Mouse (Mus musculus): ENCODE measurements at regions not wholly inside any gene's neighbourhood (a gene's known extent, or its start where the extent isn't known, plus 50 kb on each side); places are given as distances from the start of the nearest gene placed in this dataset.
"Not testable (repeated sequence)": the region's sequence is repeated elsewhere in the genome, so short reads cannot be mapped to it uniquely, and the experiment has no call there.

GRCm38 (mm10) chr2:43072964-43073619, 419.7 kb upstream of the Lrp1b start:
- ATAC-seq (no peak), DNase-seq (ENCODE audit: low spot score) (no peak)
- no peak overlapping the region for H3K9ac ChIP-seq (replicated peaks; ENCODE audit: low read depth)
- 72% methylated on average over 8 of the region's 8 CpGs for WGBS
- no peak overlapping the region for H3K4me3 ChIP-seq (ENCODE audit: low read depth, low read length)
- H3K4me2 ChIP-seq (replicated peaks; ENCODE audit: low read depth, low read length): no peak overlapping the region
- H3K27me3 ChIP-seq (replicated peaks; ENCODE audit: insufficient read depth, low read length): no peaks in the 10 kb centered on the region
- no peaks in the 10 kb centered on the region for H3K36me3 ChIP-seq (ENCODE audit: insufficient read depth, low read length)
- H3K27ac ChIP-seq (ENCODE audit: low read length): no peak overlapping the region
- no peaks in the 10 kb centered on the region for H3K4me1 ChIP-seq (ENCODE audit: insufficient read depth, low read depth, low read length)
- no peaks in the 10 kb centered on the region for H3K9me3 ChIP-seq (ENCODE audit: low read length)
- TF ChIP-seq EP300 (IDR thresholded peaks at IDR 0.05): no peak
- no peak for TF ChIP-seq CTCF (IDR thresholded peaks at IDR 0.05)

DNA sequence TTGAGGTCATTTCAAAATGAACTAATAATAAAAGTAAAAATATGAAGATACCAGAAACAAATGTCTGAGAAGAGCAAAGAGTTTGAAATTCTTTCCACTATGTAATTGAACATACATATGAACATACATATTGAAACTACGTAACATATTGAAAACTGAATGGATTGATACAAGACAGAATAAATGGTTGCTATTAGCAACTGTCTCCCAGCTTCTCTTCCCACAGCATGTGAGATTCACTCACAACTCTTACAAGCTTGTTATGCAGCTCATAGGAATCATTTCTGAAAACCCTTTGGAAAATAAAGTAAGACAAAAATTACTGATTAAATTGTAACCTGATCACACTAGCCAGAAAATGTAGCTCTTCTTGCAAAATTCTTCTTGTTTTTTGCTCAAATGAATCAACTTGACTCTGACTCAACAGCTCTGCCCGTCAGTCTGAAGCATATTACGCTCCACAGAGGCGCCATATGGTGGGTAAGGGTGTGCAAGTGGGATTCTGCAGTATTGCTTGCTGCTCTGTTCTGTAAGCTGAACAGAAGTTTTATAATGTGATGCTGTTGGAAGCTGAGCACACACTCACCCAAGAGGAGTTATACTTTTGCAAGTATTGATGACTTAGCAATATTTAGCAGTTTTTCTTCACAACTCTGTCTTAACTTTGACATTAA, 444.3 kb upstream of the Lrp1b start:
- TF ChIP-seq CTCF (IDR thresholded peaks at IDR 0.05): no peak
- no peak for TF ChIP-seq EP300 (IDR thresholded peaks at IDR 0.05)
- H3K36me3 ChIP-seq (ENCODE audit: insufficient read depth, low read length): no peaks in the 10 kb centered on the region
- H3K4me3 ChIP-seq (ENCODE audit: low read depth, low read length): no peak overlapping the region
- no peak overlapping the region for H3K4me2 ChIP-seq (replicated peaks; ENCODE audit: low read depth, low read length)
- no peaks in the 10 kb centered on the region for H3K4me1 ChIP-seq (ENCODE audit: insufficient read depth, low read depth, low read length)
- DNase-seq (ENCODE audit: low spot score) (no peak), ATAC-seq (no peak)
- no peaks in the 10 kb centered on the region for H3K9me3 ChIP-seq (ENCODE audit: low read length)
- H3K9ac ChIP-seq (replicated peaks; ENCODE audit: low read depth): no peak overlapping the region
- WGBS: 81% methylated on average over 4 of the region's 4 CpGs
- H3K27me3 ChIP-seq (replicated peaks; ENCODE audit: insufficient read depth, low read length): no peaks in the 10 kb centered on the region
- H3K27ac ChIP-seq (ENCODE audit: low read length): no peak overlapping the region

DNA sequence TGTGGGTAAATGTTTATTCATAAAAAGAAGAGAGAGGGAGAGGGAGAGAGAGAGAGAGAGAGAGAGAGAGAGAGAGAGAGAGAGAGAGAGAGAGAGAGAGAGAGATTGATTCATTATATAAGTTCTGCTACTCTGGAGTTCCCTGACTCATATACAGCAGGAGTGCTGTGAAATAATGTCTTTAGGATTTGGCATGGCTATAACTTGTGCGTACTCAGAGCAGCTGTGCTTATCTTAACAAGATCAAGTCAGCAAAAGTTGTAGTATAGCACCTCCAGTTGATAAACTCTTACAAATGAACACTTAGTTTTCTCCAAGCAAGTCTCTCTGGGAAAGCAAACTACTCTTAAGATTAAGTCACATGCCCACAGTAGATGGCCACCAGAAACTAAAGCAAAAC, 435.3 kb upstream of the Kynu start:
- TF ChIP-seq CTCF (IDR thresholded peaks at IDR 0.05) (no peak), EP300 (IDR thresholded peaks at IDR 0.05) (no peak)
- H3K27ac ChIP-seq (ENCODE audit: low read length): no peak overlapping the region
- no peak overlapping the region for H3K9ac ChIP-seq (replicated peaks; ENCODE audit: low read depth)
- H3K9me3 ChIP-seq (ENCODE audit: low read length): no peaks in the 10 kb centered on the region
- no peaks in the 10 kb centered on the region for H3K27me3 ChIP-seq (replicated peaks; ENCODE audit: insufficient read depth, low read length)
- H3K4me1 ChIP-seq (ENCODE audit: insufficient read depth, low read depth, low read length): no peaks in the 10 kb centered on the region
- no peak overlapping the region for H3K4me3 ChIP-seq (ENCODE audit: low read depth, low read length)
- H3K4me2 ChIP-seq (replicated peaks; ENCODE audit: low read depth, low read length): no peak overlapping the region
- ATAC-seq: no peak
- WGBS: 68% methylated on average over 1 of the region's 1 CpGs
- DNase-seq (ENCODE audit: low spot score): no peak
- H3K36me3 ChIP-seq (ENCODE audit: insufficient read depth, low read length): no peaks in the 10 kb centered on the region

DNA sequence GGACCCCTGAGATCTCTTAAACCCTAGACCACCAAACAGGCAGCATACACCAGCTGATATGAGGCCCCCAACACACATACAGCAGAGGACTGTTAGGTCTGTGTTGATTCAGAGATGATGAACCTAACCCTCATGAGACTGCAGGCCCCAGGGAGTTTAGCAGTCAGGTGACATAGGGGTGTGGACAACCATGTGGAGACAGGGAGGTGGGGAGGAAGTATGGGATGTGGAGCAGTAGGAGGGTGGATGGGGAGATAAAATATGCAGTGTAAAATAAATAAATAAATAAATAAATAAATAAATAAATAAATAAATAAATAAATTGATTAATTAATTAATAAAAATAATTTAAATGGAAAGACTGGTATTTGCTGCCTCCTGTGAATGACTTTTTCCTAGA, 401.6 kb upstream of the Kynu start:
- TF ChIP-seq EP300 (IDR thresholded peaks at IDR 0.05) (no peak), CTCF (IDR thresholded peaks at IDR 0.05) (no peak)
- no peak overlapping the region for H3K4me2 ChIP-seq (replicated peaks; ENCODE audit: low read depth, low read length)
- no peaks in the 10 kb centered on the region for H3K36me3 ChIP-seq (ENCODE audit: insufficient read depth, low read length)
- H3K27me3 ChIP-seq (replicated peaks; ENCODE audit: insufficient read depth, low read length): no peaks in the 10 kb centered on the region
- no peaks in the 10 kb centered on the region for H3K4me1 ChIP-seq (ENCODE audit: insufficient read depth, low read depth, low read length)
- no peak overlapping the region for H3K9ac ChIP-seq (replicated peaks; ENCODE audit: low read depth)
- DNase-seq (ENCODE audit: low spot score) (no peak), ATAC-seq (no peak)
- H3K27ac ChIP-seq (ENCODE audit: low read length): no peak overlapping the region
- H3K9me3 ChIP-seq (ENCODE audit: low read length): no peaks in the 10 kb centered on the region
- H3K4me3 ChIP-seq (ENCODE audit: low read depth, low read length): no peak overlapping the region

DNA sequence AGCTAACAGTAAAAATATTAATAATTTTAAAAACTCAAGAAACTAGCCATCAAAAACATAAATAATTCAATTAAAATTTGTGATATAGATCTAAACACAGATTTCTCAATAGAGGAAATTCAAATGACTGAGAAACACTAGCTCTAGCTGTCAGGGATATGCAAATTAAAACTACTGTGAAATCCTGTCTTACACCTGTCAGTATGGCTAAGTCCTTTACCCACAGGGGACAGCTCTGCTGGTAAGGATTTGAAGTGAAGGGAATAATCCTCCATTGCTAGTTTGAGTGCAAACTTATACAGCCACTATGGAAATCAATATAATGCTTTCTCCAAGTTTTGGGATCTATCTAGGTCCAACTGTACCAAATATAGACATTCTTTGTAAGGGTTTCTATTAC, 373.0 kb upstream of the Kynu start:
- Histone ChIP-seq H3K4me1 (ENCODE audit: insufficient read depth, low read depth, low read length) (no peaks in the 10 kb centered on the region), H3K9ac (replicated peaks; ENCODE audit: low read depth) (no peak overlapping the region), H3K36me3 (ENCODE audit: insufficient read depth, low read length) (no peaks in the 10 kb centered on the region), H3K4me2 (replicated peaks; ENCODE audit: low read depth, low read length) (no peak overlapping the region), H3K27me3 (replicated peaks; ENCODE audit: insufficient read depth, low read length) (no peaks in the 10 kb centered on the region), H3K4me3 (ENCODE audit: low read depth, low read length) (no peak overlapping the region), H3K27ac (ENCODE audit: low read length) (no peak overlapping the region), H3K9me3 (ENCODE audit: low read length) (no peaks in the 10 kb centered on the region)
- ATAC-seq (no peak), DNase-seq (ENCODE audit: low spot score) (no peak)
- no peak for TF ChIP-seq EP300 (IDR thresholded peaks at IDR 0.05)
- no peak for TF ChIP-seq CTCF (IDR thresholded peaks at IDR 0.05)

- H3K27ac ChIP-seq (ENCODE audit: low read length); DNase-seq (ENCODE audit: low spot score); H3K27me3 ChIP-seq (replicated peaks; ENCODE audit: insufficient read depth, low read length); H3K4me2 ChIP-seq (replicated peaks; ENCODE audit: low read depth, low read length); H3K4me1 ChIP-seq (ENCODE audit: insufficient read depth, low read depth, low read length); H3K9me3 ChIP-seq (ENCODE audit: low read length); H3K4me3 ChIP-seq (ENCODE audit: low read depth, low read length); ATAC-seq; H3K36me3 ChIP-seq (ENCODE audit: insufficient read depth, low read length); H3K9ac ChIP-seq (replicated peaks; ENCODE audit: low read depth): not testable (repeated sequence)
- WGBS: 93% methylated on average over 15 of the region's 15 CpGs
Observed at GRCm38 (mm10) chr2:43195531-43195930, 359.6 kb upstream of the Kynu start.
